Mouse (Mus musculus) adrenal gland, postnatal 4 days (tissue): ENCODE measurements around the gene Spata6. TPM values are rescaled to one million over a fixed set of nuclear protein-coding genes. Genes with fewer than 3 reads are reported as not detected.

Experiments used
- DNase-seq, 2 experiments: peaks; one replicate each; pipeline ENCODE4 v3.0.0; 2021 to 2022; ENCODE audit warnings: low spot score in 2 of 2, mixed read lengths in 2 of 2
- long read RNA-seq, 2 experiments: library from polyadenylated mRNA; stranded (forward); transcript quantifications; one replicate each; pipeline ENCODE4 v2.0.0; 2021
- total RNA-seq, 2 experiments: library from RNA; stranded (reverse); gene quantifications; 2 replicates each; pipeline ENCODE4 v1.2.3; 2021

Gene Spata6
- 10 to 100 TPM; 22.5 to 24.5 TPM for total RNA-seq
- long read RNA-seq, experiment 1, transcript Spata6-201 (13 exons, 2,466 nt): major isoform, 8 of 14 reads
- long read RNA-seq, experiment 1, partial matches to known transcripts: 0 of 14 reads
- long read RNA-seq, experiment 1, other reads (novel, unspliced or antisense): 2 of 14 reads
- long read RNA-seq, experiment 2, transcript Spata6-201 (13 exons, 2,466 nt): major isoform, 19 of 30 reads
- long read RNA-seq, experiment 2, partial matches to known transcripts: 2 of 30 reads
- long read RNA-seq, experiment 2, other reads (novel, unspliced or antisense): 7 of 30 reads

DNA sequence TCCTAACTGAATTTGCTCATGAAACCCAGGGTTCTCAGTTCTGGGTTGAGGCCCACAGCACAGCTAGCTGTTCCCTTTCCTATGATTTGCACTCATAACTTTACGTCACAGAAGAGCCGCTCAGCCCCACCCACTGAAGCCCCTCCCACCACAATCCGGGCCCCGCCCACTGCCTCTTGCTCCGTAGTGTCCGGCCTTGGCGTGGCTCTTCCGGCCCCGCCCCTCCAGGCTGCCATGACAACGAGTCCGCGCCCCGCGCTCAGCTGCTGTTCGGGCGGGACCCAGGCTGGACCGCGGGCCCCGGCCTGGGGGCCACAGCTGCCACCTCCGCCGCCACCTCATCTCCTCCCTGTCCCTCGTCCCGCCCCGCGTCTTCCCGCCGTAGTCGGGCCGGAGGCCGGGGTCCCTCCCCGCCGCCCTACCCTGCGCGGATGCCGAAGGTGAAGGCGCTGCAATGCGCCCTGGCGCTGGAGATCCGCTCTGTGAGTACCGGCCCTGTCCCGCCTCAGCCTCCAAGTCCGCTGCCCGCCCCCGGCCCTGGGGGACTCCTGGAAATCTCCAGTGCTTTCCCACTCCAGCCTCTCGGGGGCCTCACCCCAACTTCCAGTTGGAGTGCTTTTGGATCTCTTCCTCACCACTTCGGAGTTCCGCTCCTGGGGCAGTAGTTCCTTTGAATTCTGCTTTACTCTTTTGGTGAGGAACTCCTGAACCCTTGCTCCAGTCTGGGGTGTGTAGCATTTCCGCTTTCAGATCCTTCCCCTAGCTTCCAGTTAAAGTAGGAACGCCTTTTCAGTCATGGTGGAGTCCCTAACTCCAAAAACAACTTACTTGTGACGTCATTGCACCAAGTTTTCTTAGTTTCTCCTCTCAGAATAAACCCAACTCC lies at the start of gene Spata6:
Gene Spata6, plus strand, starts transcription at position 209 of the 886 bp plus-strand sequence.
- peak; percentile 82 to 85 for DNase-seq

DNA sequence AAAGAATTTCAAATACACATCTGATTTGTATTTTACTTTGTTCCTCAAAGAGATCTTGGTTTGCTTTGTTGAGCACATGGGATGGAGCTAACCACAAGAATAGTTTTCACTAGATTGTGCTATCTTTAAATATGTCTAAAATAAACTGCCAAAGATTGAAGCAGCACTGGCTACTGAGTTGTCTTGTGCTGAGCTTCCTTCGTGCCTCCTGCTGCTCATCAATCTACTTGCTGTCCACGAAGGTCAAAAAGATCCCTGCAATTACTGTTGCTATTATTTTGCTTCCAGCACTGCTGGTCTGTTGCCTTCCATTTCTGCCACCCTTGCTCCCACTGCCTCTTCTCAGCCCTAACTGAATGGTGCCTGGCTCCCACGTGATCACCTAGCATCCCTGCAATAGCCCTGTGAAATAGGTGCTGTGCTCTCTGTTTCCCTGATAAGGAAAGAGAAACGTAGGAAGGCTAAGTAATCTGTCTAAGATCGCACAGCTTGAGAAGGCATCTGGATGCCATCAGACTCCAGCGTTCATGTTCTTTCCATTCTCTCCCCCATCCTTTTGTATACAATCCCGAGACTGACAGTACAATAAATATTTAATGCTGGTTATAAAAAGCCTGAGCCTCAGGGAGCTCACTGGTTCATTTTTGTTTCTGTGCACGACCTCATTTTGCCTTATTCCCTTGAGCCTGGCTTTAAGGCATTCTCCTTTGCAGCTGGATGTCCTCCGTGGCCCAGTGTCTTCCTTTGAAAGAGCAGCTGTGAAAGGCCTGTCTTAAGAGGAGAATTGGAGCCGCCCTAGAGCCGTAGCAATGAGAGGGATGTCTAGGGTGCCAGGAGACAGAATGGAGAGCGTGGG lies 49.0 kb upstream of the Spata6 start:
- no peak for DNase-seq

GRCm38 (mm10) chr4:111671440-111671839 lies 48.3 kb upstream of the Spata6 start:
- no peak for DNase-seq

DNA sequence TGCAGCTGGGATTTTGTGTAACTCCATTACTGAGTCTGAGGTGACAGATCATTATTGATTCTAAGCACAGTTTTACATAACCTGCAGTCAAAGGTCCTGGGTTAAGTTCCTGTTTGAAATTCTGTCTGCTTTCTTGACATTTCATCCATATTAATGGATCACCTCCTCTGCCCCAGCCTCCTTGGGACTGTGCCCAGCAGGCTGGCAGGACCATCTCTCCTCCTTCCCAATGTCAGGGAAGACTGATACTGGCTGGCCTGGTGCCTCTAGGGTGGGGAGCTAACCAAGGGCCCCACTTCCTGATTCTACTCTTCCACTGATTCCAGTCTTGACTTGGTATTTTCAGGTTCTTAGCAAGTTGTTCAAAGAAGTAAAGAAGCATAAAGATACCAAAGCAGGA lies 45.9 kb upstream of the Spata6 start:
- no peak for DNase-seq

DNA sequence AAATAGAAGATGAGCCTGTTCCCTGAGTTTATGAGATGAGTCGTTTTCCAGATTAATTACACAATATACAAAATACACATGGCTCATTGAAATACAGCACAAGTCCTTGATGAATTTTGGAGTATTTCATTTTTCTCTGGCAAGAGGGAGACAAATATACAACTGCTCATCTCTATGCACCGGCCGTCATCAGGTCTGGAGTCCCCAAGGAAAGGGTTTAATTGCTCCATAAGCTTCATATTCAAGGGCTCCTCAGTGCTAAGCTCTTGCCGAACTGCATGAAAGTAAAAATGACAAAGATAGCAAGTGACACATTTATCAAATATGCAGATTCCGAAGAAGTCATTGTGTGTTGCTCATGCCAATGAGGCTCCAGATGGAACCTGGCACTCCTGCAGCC lies 37.9 kb upstream of the Spata6 start:
- no peak for DNase-seq

- DNase-seq: no peak
Observed at GRCm38 (mm10) chr4:111682793-111683192, 37.0 kb upstream of the Spata6 start.

GRCm38 (mm10) chr4:111683843-111684242 lies 35.9 kb upstream of the Spata6 start:
- no peak for DNase-seq

- DNase-seq: no peak
Observed at GRCm38 (mm10) chr4:111685951-111686350, 33.8 kb upstream of the Spata6 start.

DNA sequence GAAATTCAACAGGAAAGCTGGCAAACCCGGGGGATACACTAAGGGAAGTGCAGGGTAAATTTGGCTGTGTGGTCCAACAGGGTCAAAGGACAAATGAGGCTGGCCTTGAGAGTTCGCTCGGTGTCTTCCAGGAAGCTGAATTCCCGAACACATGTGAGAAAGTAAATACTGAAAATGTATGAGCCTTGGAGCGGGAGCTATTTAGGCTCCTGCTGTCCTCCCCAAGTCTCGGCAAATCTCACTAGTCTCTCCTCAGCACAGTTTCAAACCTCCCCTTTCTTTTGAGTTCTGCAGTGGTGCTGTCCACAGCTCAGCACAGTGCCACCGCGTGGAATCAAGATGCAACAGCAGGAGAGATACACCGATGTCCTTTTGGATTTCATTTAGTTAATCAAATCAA lies 32.8 kb upstream of the Spata6 start:
- DNase-seq: no peak

- DNase-seq: peak; percentile 58 to 60
Observed at GRCm38 (mm10) chr4:111687613-111688012, 32.2 kb upstream of the Spata6 start.

GRCm38 (mm10) chr4:111691057-111691543 lies 28.7 kb upstream of the Spata6 start:
- no peak for DNase-seq

DNA sequence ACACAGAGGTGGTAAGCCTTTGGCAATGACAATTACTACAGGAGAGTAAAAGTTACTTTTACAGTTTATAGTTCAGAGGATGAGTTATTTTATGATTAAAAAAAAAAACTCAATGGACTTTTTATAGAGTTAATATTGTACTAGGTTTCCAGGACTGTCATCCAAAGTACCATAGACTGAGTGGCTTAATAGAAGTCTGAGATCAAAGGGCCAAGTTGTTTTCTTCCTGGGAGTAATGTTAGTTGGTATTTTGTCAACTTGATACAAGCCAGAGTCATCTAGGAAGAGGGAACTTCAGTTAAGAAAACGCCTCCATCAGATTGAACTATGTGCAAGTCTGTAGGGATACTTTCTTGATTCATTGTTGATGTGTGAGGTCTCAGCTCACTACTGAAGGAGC lies 18.4 kb upstream of the Spata6 start:
- no peak for DNase-seq

- DNase-seq: no peak
Observed at GRCm38 (mm10) chr4:111704126-111704525, 15.7 kb upstream of the Spata6 start.

GRCm38 (mm10) chr4:111704975-111705374 lies 14.8 kb upstream of the Spata6 start:
- DNase-seq: no peak

DNA sequence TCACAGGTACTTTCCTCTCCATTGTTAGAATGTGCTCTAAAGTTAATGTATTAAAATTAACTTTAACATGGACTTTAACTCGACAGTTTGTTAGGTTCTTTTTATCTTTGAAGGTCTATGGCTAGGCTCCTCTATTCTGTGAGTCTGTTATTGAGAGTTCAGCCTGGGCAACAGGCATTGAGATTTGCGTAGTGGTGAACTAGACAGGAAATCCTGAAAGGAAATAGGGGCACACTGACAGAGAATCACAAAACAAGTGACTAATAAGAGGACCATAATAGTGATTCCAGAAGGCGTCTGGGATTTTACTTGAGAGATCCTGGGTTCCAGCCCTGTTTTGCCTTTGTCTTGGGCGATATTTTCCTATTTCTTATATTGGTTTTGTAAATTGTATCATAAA lies 488 bp upstream of the Spata6 start:
- DNase-seq: no peak

DNA sequence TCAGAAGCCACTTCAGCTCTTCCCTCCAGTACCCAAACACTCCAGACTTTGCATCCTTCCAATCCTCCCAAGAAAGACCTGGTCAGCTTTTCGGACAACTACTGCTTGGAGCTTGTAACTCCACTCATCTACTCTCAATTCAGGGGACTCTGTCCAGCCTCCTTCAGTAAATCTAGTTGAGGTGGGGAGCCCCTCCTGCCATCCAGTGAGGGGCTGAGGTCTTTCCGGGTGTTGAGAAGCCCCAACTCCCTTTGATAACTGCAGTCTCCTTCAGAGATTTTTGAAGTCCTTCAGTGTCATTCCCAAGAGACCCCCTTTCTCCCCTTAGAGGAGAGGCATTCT lies 849 bp downstream of the Spata6 start:
- no peak for DNase-seq

GRCm38 (mm10) chr4:111721121-111721840 lies 1.5 kb downstream of the Spata6 start:
- no peak for DNase-seq

- DNase-seq: no peak
Observed at GRCm38 (mm10) chr4:111737551-111737950, 17.8 kb downstream of the Spata6 start.

GRCm38 (mm10) chr4:111780533-111780932 lies 60.7 kb downstream of the Spata6 start:
- no peak for DNase-seq

- DNase-seq: no peak
Observed at GRCm38 (mm10) chr4:111799892-111800291, 80.1 kb downstream of the Spata6 start.

DNA sequence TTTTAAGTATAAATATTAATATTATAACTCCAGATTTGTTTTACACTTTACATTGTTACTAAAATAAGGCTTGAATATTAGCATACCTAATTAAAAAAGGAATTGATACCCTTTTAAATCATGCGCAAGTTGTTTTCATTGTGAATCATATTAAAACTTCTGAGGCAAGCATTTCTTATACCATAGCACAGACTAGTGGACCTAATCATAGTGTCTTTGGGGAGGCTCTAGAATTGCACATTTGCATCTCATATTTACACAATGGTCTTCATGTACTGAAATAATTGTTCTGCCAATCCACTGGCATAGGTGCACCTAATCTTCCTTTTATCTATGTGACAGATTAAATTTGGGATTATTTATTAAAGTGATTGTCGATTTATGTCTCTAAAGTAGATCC lies 83.4 kb downstream of the Spata6 start:
- no peak for DNase-seq
